Mouse (Mus musculus) mesoderm, embryonic 11.5 days (tissue): Measurements from ENCODE around the gene Tmco4.

Experiments used
- DNase-seq: peaks from one replicate; pipeline ENCODE4 v3.0.0-alpha.2; 2012; ENCODE audit warnings: low read depth, low spot score

Gene Tmco4

DNA sequence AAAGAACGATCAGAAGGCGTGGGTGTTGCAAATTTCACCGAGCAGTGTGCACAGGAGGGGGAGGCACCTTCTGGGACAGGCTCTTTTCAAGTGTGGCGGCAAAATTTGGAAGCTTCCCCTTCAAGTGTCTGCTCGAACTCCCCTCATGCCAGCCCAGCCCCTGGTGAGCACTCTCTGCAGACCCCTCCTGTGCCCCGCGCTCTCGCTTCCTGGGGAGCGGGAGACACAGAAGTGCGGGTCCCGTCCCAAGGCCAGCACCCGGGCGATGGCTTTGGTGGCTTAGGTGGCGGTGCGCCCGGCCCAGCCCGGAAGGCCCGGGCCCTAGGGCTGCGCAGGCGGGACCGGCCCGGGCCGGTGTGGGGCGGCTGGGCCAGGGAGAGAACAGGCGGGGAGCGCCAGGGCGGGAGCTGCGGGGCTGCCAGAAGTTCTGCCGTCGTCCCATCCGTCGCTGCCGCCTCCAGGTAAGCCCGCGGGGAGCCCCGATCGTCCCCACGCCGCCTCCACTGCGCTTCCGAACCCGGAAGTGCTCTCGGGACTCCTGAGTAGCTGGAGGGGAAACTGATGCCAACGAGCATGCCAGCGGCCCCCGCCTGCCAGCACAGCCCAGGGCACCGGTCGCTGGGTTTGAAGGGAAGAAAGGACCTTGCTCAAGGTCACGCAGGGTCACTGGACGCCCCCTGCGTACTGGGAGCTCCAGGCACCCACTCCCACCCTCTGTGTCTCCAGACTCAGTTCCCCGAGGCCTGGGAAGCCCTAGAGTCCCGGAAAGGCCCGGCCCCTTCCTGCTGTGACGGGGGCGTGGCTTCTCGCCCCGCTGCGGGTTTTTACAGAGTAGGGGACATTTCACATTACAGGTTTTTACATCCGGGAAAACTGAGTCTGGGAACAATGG is at the start of gene Tmco4:
Gene Tmco4, plus strand, starts transcription at position 62 of the 892 bp plus-strand sequence.
- peak; percentile 56 for DNase-seq

DNA sequence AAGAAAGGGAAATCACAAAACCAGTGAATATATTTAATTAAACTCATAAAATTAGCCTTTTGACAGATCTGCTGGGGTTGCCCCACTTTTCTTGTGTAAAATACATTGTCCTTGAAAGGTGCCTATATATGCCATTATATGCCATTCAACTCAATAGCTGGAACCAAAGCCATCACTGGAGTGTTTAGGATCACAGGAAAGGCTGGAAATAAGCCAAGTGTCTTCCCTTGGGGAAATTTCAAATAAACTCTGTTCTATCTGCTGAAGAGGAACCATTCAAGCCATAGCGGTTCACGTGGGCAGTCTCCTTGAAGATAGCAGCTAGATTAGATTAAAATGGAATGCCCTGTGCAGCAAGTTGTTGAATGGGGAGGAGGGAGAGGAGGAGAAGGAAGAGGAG is 47.1 kb upstream of the Tmco4 start:
- DNase-seq, result no peak

DNA sequence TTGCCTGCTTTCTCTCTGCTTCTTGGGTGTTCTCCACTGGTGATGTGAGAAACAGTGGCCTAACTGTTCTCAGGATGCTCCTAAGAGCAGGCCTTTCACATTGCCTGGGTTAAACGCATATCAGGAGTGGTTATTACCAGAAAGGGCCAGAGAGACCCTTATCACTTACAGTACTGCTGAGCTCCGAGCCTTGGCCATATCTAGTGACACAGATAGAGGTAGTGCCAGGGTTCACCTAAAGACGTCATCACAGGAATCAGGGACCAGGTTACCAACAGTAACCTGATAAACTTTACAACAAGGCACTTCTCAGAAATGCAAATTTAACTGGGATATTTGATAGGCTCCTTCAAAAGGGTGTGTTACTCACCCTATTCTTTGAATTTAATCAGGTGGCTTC is 38.8 kb upstream of the Tmco4 start:
- DNase-seq, result no peak

DNA sequence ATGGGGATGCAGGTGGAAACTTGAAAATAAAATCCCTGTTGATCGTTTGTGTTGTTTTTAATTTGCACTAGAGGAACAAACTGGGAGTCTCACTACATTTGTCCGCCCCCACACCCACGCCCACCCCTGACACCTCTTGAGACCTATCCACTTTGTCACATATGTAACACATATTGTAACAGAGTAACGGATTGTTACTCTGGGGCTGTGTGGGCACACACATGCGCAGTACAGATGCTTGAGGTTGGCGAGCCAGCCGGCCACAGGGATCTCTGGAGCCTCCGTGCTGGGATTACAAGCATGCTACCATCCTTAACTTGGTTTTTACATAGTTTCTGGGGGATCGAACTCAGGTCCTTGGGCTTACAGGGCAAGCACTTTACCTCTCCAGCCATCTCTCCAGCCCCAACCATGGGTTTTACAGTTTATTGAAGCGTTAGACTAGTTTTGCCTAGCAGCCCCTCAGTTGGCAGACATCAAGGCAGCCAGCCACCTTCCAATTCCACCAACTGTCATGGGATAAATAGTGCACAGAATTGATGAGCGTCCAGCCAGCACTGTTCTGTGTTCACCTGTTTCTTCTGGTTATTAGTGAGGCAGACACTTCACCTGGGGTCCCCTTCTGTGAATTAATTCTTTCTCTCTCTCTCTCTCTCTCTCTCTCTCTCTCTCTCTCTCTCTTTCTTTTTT is 38.1 kb upstream of the Tmco4 start:
- DNase-seq, result no peak

DNA sequence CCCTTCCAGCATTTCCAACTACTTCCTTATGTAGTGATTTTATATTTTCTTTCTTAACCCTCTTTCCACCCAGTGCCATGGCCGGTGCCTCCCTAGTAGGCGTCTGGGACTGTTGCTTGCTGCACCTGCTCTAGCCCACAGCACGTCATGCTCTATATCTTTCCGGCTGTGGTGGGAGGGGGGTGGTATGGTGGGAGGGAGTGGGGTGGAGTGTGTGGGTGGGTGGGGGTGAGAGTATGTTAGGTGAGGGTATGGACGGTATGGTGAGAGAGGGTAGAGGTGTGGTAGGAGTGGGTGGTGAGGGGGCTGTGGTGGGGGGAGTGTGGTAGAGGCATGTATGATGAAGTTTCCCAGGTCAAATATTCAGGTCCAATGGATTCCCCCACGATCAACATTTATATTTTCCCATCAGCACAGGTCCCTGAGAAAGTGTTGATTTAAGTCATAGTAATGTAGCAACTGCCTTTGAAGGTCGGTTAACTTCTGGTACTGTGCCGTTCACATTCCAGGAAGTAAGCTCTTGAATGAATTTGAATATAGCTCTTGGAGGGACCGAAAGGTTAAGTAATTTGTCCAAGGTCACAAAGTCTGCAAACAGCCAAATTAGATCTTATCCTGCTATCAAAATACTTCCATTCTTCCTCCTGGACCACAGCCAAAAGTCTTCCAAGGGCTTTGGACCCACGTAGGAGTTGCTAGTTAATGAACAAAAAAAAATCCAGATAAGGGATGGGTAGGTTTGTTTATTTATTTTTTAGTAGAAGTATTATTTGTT is 34.0 kb upstream of the Tmco4 start:
- DNase-seq, result no peak

DNA sequence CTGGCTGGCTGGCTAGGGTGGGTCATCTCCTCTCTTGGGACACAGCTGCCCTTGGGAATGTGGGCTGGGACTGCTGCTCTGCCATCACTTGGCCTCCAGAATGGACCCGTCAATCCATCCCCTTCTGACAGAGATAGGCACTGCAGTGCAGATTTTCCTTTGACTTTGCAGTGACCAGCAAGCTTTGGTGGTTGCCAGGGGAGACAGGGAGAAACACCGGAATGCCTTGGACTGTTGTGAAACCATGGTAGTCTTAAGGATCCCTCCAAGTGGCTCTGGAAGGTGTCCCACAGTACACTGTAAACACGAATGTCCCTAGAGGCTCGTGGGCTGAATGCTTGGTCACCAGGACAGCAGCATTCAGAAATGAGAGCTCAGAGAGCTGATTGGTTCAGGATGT is 33.2 kb upstream of the Tmco4 start:
- DNase-seq, result no peak

DNA sequence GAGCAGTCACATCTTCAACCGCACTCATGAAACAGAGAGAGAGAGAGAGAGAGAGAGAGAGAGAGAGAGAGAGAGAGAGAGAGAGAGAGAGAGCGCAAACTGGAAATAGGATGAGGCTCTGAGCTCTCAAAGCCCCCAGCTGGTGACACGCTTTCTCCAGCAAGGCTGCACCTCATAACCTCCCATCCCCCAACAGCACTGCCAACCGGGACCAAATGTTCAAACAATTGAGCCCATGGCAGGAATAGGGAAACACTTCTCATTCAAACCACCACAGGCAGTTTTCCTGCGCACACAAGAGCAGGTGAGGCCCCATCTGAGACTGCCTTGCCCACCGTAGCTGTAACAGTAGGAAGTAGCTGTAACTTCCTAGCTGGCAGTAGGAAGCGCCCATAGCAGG is 31.3 kb upstream of the Tmco4 start:
- DNase-seq, result no peak

DNA sequence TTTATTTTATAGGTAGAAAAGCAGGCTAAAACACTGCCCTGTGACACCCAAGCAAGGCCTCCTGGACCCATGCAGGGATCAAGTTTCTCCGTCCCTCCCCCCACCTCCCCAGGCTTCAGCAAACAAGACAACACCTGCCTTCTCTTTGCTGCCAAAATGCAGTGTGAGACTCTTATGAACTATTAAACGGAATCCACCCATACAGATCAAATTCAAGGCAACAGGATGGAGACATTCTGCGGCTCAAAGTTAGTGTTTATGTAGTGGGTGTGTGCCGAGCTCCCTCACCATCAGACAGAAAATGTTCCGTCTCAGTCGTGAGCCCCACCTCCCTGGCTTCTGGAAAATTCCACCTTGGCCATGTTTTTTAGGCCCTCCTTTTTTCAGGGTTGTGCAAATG is 30.7 kb upstream of the Tmco4 start:
- DNase-seq, result no peak

DNA sequence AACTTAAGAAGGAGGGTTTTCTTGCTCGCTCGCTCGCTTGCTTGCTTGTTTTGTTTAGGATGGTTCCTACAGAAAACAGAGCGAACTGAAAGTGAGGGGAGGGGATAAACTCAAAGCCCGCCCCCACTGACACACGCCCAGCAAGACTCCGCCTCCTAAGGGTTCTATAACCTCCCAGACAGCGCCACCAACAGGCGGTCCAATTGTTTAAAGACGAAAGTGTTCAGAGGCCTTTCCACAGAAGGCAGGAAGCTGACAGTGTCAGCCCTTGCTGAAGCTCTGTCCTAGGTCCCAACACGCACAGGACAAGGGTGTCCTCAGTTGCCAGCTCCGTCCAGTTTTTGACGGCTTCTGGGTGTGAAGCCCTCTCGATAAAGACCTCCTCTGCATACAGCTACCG is 29.0 kb upstream of the Tmco4 start:
- DNase-seq, result peak; percentile 64

DNA sequence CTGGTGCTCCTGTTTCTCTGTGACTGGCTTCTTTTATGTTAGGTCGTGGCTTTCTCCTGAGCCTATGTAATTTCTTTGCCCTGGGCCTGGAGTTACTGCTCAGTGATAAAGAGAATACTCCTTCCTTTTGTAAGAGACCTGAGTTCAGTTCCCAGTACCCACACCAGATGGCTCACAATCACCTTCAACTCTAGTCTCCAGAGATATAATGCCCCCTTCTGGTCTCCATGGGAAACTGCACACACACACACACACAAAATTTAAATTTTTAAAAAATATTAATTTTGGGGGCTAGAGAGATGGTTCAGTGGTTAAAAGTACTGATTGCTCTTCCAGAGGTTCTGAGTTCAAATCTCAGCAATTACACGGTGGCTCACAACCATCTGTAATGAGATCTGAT is 24.4 kb upstream of the Tmco4 start:
- no peak for DNase-seq

DNA sequence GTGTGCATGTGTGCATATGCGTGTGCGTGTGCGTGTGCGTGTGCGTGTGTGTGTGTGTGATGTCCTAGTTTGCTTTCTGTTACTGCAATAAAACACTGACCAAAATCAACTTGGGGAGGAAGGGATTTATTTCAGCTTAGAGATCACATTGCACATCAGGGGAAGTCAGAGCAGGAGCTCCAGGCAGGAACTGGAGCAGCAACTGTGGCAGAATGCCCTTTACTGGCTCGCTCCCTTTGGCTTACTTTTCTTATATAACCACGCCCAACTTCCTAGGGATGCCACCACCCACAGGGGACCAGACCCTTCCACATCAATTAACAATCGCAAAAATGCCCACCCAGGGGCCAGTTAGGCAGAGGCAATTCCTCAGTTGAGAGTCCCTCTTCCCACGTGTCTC is 14.1 kb upstream of the Tmco4 start:
- no peak for DNase-seq

DNA sequence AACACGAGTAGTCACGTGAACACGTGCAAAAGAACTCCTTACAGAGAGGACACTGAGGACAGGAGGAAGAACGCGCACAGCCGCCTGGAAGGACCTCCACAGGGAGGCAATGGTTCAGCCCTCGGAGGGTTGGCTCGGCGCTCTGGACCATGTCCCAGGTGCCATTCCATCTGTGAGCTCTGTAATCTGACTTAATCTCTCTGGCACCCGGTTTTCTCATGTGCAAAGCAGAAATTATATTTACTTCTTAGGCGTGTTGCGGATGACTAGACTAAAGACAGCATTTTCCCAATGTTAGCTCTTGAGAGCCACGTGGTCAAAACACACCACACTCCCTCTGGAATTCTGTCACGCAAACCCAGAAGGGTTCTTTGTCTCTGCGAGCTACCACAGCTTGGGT is 13.6 kb upstream of the Tmco4 start:
- no peak for DNase-seq

DNA sequence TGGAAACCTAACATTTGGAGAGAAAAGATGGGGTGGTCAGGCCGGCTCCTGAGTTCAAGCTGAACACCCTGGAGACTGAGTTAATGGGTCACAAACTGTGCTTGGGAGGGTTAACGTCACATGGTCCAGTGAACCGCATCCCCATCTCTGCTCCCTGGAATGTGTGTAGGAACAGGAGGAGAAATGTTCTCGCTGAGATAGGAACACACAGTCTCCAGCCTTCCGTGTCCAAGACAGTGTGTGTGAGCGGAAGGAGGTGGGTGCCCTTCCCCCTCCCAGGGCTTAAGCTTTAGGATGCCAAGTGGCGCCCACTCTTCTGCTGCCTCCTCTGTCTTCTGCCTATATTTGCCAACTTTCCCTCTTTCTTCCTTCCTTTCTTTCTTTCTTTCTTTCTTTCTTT is 12.8 kb upstream of the Tmco4 start:
- DNase-seq, result no peak

DNA sequence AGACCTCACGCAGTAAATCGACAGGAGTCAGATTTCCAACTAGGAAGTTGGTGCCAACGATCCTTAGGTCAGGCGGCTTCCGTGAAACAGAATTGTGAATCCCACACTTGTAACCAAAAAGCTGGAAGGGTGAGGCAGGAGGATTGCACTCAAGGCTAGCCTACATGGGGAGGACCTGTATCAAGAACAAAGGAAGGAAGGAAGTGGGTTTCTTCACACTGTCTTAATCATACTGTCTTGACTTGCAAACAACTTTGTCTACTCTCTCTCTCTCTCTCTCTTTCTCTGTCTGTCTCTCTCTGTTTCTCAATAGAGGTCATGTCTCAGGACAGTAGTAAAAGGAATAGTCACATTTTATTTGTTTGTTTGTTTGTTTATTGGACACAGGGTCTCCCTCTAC is 10.0 kb upstream of the Tmco4 start:
- no peak for DNase-seq

DNA sequence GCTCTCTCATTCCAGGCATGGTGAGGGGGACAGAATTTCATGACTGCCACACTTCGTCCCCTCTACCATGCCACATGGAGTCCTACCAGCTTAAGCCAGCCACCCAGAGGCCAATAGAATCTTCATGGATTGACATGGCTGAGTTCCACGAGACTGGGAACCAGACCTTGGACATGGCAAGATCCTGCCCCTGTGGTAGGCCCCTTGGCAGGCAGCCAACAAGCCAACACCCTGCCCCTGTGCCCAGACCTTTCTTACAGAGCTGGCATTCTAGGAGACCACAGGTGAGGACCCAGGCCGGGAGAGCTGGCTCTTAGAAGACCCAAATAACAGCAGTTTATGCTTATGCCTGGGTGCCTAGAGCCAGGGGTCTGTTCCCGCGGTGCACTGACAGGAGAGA is 6.8 kb upstream of the Tmco4 start:
- DNase-seq, result no peak

DNA sequence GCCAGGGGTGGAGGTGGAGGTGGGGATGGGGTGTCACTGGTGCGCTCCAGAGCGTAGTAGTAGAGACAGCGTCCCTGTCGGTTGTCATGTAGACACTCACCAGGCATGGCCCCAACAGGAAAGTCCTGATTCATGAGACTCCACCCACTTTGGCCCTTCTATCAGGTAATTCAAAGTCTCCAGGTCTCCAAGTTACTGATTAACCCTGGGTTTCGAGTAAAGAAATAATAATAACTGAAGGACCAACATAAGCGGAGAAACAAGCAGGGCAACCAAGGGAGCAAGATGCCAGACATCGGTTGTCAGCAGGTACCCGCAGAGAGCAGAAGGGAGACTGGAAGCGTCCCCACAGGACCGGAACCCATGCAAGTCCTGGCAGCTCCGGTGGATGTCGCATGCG is 5.8 kb upstream of the Tmco4 start, which contains the start of gene Rnf186:
Gene Rnf186, plus strand, starts transcription at position 247 of the 400 bp plus-strand sequence.
- DNase-seq, result no peak

DNA sequence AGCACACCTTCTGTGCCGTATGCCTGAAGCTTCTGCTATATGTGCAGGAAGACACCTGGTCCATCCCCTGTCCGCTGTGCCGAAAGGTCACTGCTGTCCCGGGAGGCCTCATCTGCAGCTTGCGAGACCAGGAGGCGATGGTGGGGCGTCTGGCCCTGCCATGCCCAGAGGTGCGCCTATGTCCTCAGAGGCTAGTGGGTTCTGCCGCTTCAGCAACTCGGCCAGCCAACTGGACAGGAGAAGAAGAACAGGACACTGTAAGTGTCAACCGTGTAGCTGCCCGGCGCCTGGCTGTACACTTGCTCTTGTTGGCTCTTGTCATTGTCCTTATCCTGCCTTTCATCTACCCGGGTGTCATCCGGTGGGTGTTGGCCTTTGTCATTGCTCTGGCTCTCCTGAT is 5.2 kb upstream of the Tmco4 start:
- no peak for DNase-seq

DNA sequence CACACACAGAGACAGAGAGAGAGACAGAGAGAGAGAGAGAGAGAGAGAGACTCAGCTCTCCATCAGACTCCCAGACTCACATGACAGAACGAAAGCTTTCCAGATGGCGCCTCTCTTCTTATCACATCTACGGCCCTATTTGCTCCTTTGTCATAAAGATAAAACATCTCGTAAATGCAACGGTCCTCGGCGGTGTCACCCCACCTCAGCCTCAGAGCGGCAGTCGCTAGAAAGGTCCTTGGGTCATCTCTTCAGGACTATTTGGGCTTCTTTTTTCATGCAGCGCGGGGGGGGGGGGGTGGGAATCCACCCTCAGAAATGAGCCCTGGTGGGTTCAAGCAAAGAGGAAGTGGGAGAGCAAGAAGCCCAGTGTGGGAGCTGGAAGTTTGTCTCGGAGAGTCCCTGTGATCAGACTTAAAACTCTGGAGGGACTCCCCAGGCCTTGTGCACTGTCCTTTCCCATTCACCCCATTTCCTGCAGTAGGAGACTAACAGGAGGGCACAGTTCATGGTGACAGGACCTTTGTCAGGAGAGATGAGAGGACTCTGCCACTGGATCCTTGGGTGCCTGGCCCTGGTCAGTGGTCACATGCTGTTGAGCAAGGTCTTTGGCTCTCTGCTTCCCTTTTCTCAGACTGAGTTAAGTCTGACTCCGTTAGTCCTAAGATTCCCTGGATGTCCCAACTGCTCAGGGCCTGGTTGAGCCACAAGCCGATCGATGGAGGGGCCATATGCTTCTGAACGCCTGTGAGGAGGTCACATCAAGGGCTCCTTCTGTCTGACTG is 3.7 kb upstream of the Tmco4 start:
- no peak for DNase-seq

DNA sequence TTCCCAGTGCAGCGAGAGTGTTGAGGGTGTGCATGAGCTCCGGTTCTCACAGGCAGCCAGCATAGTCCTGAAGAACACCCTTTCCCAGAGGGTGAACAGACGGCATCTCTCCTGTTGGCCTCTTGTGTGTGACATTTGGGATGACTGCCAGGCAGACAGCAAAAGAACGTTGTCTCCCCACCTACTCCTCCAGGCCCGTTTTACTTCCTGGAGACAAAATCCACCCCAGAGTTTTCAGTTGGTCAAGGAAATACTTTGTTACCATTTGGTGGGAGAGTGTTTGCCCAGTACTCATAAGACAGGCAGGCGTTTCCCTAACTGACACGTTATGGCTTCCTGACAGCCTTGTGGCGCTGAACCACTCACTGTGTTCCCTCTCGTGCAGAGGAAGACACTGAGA is 3.0 kb upstream of the Tmco4 start:
- no peak for DNase-seq

DNA sequence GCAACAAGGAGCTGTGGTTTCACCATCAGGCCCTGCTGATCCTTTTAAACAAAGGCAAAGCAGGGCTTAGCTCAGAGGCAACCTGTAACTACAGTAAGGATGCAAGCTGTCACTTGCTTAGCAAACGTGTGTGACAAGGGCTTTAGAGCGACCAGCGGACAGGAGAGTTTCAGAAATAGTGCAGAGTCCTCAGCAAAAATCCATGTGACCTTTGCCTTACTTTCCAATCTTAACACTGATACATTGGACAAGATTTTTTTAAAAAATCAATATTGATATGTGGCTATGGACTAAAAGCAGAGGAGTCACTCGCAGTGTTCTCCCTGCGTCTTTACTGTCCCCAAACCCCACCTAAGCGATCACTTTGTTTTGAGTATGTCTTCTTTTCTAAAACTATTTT is 1.3 kb upstream of the Tmco4 start:
- no peak for DNase-seq

DNA sequence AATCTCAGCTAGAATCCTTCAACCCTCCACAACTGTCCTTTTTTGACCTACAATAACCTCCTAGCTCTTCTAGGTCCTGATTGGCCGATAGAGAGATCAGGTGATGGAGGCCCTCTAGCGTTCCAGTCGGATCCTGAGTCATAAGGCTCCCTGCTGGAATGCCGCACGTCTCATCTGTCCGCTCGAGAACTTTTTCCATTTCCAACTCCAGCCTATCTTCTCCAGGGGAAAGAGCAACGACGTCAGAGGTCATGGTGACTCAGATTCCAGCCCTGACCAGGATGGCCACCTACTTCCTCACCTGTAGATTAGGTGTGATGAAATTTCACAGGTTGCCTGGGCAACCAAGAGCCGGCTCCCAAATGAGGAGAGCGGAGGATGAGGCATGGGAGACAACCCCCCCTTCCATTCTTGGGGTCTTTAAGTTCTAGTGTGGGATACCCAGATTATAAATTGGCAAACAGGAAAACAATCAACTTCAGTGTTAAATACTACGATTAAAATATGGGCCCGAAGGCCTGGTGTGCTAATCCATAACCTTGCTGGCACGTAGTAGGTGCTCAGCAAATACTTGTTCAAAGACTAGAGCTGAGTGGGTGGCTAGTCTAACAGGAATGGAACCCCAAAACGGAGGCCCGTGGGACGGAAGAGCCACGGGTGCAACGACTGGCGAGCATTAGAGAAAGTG is 405 bp upstream of the Tmco4 start:
- peak; percentile 63 for DNase-seq
